7 mouse cellular contexts compared by ENCODE assay signal in the genomic region with DNA sequence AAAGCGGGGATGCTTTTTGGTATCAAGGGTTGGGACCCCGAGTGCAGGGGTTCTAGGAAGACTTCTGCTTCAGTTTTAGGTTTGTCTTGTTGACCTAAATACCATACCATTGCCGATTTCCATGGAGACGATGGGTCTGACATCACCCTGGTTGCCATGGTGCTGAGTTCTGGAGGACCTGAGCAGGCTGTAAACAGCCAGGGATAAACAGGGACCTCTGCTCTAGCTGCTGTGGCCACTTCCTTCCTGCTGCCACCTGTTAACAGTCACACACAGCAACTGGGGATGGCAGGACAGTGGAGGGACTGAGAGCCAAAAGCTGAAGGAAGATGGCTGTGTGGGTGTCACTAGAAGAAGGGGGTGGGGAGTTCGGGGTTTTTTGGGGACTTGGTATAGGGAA. TPM values are rescaled to one million over a fixed set of nuclear protein-coding genes. Genes with fewer than 3 reads are reported as not detected.
A peak's percentile ranks its signal among the peaks of the same experiment; 100 is the strongest.
DNase-seq lines count a peak whose midpoint lies in the region; ATAC-seq and TF ChIP-seq lines count a peak whose summit lies in the region.

No protein-coding gene starts in this region.

- H3K9me3 ChIP-seq in hindbrain, embryonic 15.5 days: no peaks in the 10 kb centered on the region

- peak overlapping the region; percentile 49 for H3K4me2 ChIP-seq in hindbrain, embryonic 15.5 days

- peak; percentile 36 for DNase-seq in thymus, postnatal 0 days (ENCODE audit: low spot score)
- DNase-seq in thymus, postnatal 4 days: no peak
- DNase-seq in embryo, embryonic 11 days: peak; percentile 49
- peak; percentile 29 for DNase-seq in lung, adult 2 months

- H3K27me3 ChIP-seq in hindbrain, embryonic 15.5 days: no peaks in the 10 kb centered on the region

- peak overlapping the region; percentile 33 for H3K4me3 ChIP-seq in hindbrain, embryonic 15.5 days
- peak overlapping the region; percentile 50 for H3K4me3 ChIP-seq in lung, adult 2 months (replicated peaks; ENCODE audit: extremely low read depth, low read depth, low read length)

- TF ChIP-seq POLR2A in lung, adult 2 months (IDR thresholded peaks at IDR 0.05; ENCODE audit: borderline replicate concordance, extremely low read depth, low read depth, low read length): peak; percentile 8; the same call in 1 of the 2 replicates

- no peak for TF ChIP-seq CTCF in lung, adult 2 months (IDR thresholded peaks at IDR 0.05; ENCODE audit: insufficient read depth, low read length)

- no peak for ATAC-seq in hindbrain, embryonic 15.5 days (ENCODE audit: low FRiP score, low read depth)
- ATAC-seq in neutrophil, adult 5-6 weeks (ENCODE audit: extremely low read depth, insufficient number of reproducible peaks, low FRiP score, poor library complexity, severe bottlenecking): peak; percentile 87
- no peak for ATAC-seq in megakaryocyte-erythroid progenitor cell, adult 5-6 weeks (replicated peaks; ENCODE audit: low FRiP score, low TSS enrichment, poor library complexity, severe bottlenecking)

- H3K27ac ChIP-seq in hindbrain, embryonic 15.5 days (replicated peaks): peak overlapping the region; percentile 46; the same call in 1 of the 2 replicates

- peaks cover 20% of the 10 kb centered on the region for H3K4me1 ChIP-seq in hindbrain, embryonic 15.5 days (replicated peaks)
- peaks cover 4% of the 10 kb centered on the region for H3K4me1 ChIP-seq in lung, adult 2 months (ENCODE audit: control insufficient read depth, insufficient read depth, low read length)

- no peak overlapping the region for H3K9ac ChIP-seq in hindbrain, embryonic 15.5 days

- peaks cover 26% of the 10 kb centered on the region for H3K36me3 ChIP-seq in hindbrain, embryonic 15.5 days

- WGBS in hindbrain, embryonic 15.5 days: 24% methylated on average over 5 of the region's 5 CpGs
- 16% methylated on average over 5 of the region's 5 CpGs for WGBS in lung, adult 2 months

RNA-seq across cellular contexts. Expression of gene Pbxip1, which starts 0.8 kb away (rescaled TPM):
- polyA plus RNA-seq in thymus, postnatal 0 days (2015; fragmentation: Nextera tagmentation; extraction: Ambion mirVana): 23.1 and 27.3 TPM in 2 replicates
- 18.1 and 20.4 TPM in 2 replicates for polyA plus RNA-seq in hindbrain, embryonic 15.5 days (2015; fragmentation: Nextera tagmentation; extraction: Ambion mirVana)
- 66.2 and 78.1 TPM in 2 replicates for polyA plus RNA-seq in lung, adult 2 months (2012; rRNA removed)
- 196 TPM in 2 replicates for total RNA-seq in neutrophil, adult 5-6 weeks (2017)
- 7.5 and 8.2 TPM in 2 replicates for total RNA-seq in megakaryocyte-erythroid progenitor cell, adult 5-6 weeks (2014; fragmentation: Nextera tagmentation)
- total RNA-seq in megakaryocyte-erythroid progenitor cell, adult 5-6 weeks (2017): 14.6 and 30.4 TPM in 2 replicates

RNA-seq across cellular contexts. Expression of gene Pygo2, which starts 7.3 kb away (rescaled TPM):
- 21.3 and 22.3 TPM in 2 replicates for polyA plus RNA-seq in thymus, postnatal 0 days (2015; fragmentation: Nextera tagmentation; extraction: Ambion mirVana)
- polyA plus RNA-seq in hindbrain, embryonic 15.5 days (2015; fragmentation: Nextera tagmentation; extraction: Ambion mirVana): 43.1 and 45.8 TPM in 2 replicates
- polyA plus RNA-seq in lung, adult 2 months (2012; rRNA removed): 60.6 and 138 TPM in 2 replicates
- total RNA-seq in neutrophil, adult 5-6 weeks (2017): 35.8 and 41.4 TPM in 2 replicates
- 38.5 and 42.2 TPM in 2 replicates for total RNA-seq in megakaryocyte-erythroid progenitor cell, adult 5-6 weeks (2014; fragmentation: Nextera tagmentation)
- total RNA-seq in megakaryocyte-erythroid progenitor cell, adult 5-6 weeks (2017): 9.6 and 19.9 TPM in 2 replicates

RNA-seq across cellular contexts. Expression of gene Pmvk, which starts 17.1 kb away (rescaled TPM):
- polyA plus RNA-seq in thymus, postnatal 0 days (2015; fragmentation: Nextera tagmentation; extraction: Ambion mirVana): 39.3 and 40.3 TPM in 2 replicates
- 127 and 130 TPM in 2 replicates for polyA plus RNA-seq in hindbrain, embryonic 15.5 days (2015; fragmentation: Nextera tagmentation; extraction: Ambion mirVana)
- 35.3 and 52.1 TPM in 2 replicates for polyA plus RNA-seq in lung, adult 2 months (2012; rRNA removed)
- 22.3 and 24.7 TPM in 2 replicates for total RNA-seq in neutrophil, adult 5-6 weeks (2017)
- 29.1 and 66.3 TPM in 2 replicates for total RNA-seq in megakaryocyte-erythroid progenitor cell, adult 5-6 weeks (2014; fragmentation: Nextera tagmentation)
- 28.2 and 33.5 TPM in 2 replicates for total RNA-seq in megakaryocyte-erythroid progenitor cell, adult 5-6 weeks (2017)

RNA-seq across cellular contexts. Expression of gene Shc1, which starts 19.0 kb away (rescaled TPM):
- 37.2 and 44.7 TPM in 2 replicates for polyA plus RNA-seq in thymus, postnatal 0 days (2015; fragmentation: Nextera tagmentation; extraction: Ambion mirVana)
- 20.0 and 21.8 TPM in 2 replicates for polyA plus RNA-seq in hindbrain, embryonic 15.5 days (2015; fragmentation: Nextera tagmentation; extraction: Ambion mirVana)
- polyA plus RNA-seq in lung, adult 2 months (2012; rRNA removed): 69.8 and 84.6 TPM in 2 replicates
- total RNA-seq in neutrophil, adult 5-6 weeks (2017): 51.4 and 58.1 TPM in 2 replicates
- total RNA-seq in megakaryocyte-erythroid progenitor cell, adult 5-6 weeks (2014; fragmentation: Nextera tagmentation): 95.9 and 113 TPM in 2 replicates
- 40.2 and 68.5 TPM in 2 replicates for total RNA-seq in megakaryocyte-erythroid progenitor cell, adult 5-6 weeks (2017)

RNA-seq across cellular contexts. Expression of gene Cks1b, which starts 19.1 kb away (rescaled TPM):
- 466 and 485 TPM in 2 replicates for polyA plus RNA-seq in thymus, postnatal 0 days (2015; fragmentation: Nextera tagmentation; extraction: Ambion mirVana)
- 95.9 and 110 TPM in 2 replicates for polyA plus RNA-seq in hindbrain, embryonic 15.5 days (2015; fragmentation: Nextera tagmentation; extraction: Ambion mirVana)
- polyA plus RNA-seq in lung, adult 2 months (2012; rRNA removed): 6.7 and 11.7 TPM in 2 replicates
- total RNA-seq in neutrophil, adult 5-6 weeks (2017): 1.6 and 2.4 TPM in 2 replicates
- 185 and 237 TPM in 2 replicates for total RNA-seq in megakaryocyte-erythroid progenitor cell, adult 5-6 weeks (2014; fragmentation: Nextera tagmentation)
- total RNA-seq in megakaryocyte-erythroid progenitor cell, adult 5-6 weeks (2017): 127 and 184 TPM in 2 replicates
